In the genomic region with DNA sequence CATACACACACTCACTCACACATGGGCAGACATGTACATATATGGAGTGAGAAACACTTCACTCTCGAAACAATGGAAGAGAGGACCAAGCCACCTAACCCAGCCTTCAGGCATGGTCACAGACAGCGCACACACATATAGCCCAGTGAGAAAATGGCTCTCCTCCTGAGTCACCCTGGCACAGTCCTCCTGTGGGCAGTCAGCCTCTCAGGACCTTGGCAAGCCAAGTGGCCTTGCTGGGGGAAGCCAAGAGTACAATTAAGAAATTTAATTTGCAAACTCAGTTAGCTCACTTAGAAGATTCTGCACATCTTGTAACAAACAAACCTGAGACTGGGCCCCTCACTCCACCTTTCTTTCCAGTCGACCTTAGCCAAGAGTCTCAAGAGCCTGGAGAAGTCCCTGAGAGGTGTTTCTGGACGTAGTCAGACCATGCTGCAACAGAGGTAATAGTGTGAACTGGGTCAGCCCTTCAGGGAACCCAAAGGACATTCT, we compare ENCODE assay signal across 19 mouse cellular contexts. TPM values are rescaled to one million over a fixed set of nuclear protein-coding genes. Genes with fewer than 3 reads are reported as not detected.
DNase-seq lines count a peak whose midpoint lies in the region.
"Had no signal": no experiment of that assay in that cellular context is flagged by ENCODE, and none has a peak within 500 bp of the region (broad histone marks: within the 10 kb centered on the region; RNA-seq: fewer than 3 reads in every experiment).

No protein-coding gene starts in this region.

- DNase-seq in cerebellum, adult 9-10 months: peak; percentile 52
- DNase-seq in cerebellum, postnatal 4 days (ENCODE audit: low spot score in 2 of 2): no peak
- DNase-seq in adrenal gland, postnatal 10 days: peak; percentile 73
- peak; percentile 42 for DNase-seq in cerebellum, adult 9-11 months
- DNase-seq in thymus, postnatal 36 days: no peak
- DNase-seq in layer of hippocampus, postnatal 14 days (ENCODE audit: low spot score in 2 of 2): no peak
- DNase-seq: B cell, adult 2 months; forebrain, postnatal 0 days; heart, adult 2 months; heart, postnatal 4 days; kidney, adult 8-10 months; kidney, postnatal 10 days; layer of hippocampus, adult 9-11 months; liver; lung, adult 2 months; lung, postnatal 10 days; midbrain, embryonic 14.5 days; right cerebral cortex, adult 18-20 months; spleen, adult 18-20 months had no signal

RNA-seq across cellular contexts. Expression of a gene that starts 23.4 kb away (rescaled TPM):
- 1 to 10 TPM; 1.2 to 1.5 TPM for total RNA-seq in adrenal gland, postnatal 10 days (2021)
- total RNA-seq in layer of hippocampus, postnatal 14 days (2021): 10 to 100 TPM; 34.4 to 38.4 TPM
- total RNA-seq: heart, adult 2 months; heart, postnatal 4 days had no signal

Comparison
In these comparisons a context has a peak if more than half of its experiments do, and no peak if none do; other contexts are left out.
1. DNase-seq: peak in cerebellum, adult 9-10 months (single experiment), adrenal gland, postnatal 10 days (single experiment) and cerebellum, adult 9-11 months (single experiment); none in cerebellum, postnatal 4 days (0 of 2), thymus, postnatal 36 days (0 of 2) and layer of hippocampus, postnatal 14 days (0 of 2).
2. RNA of a gene that starts 23.4 kb away (total RNA-seq): 34.4 to 38.4 TPM in layer of hippocampus, postnatal 14 days; 1.2 to 1.5 TPM in adrenal gland, postnatal 10 days; every median in the first group is over 10 times any median in the second.